Mouse (Mus musculus) MEL (cell line): Measurements from ENCODE around the gene Lrp3. TPM values are rescaled to one million over a fixed set of nuclear protein-coding genes. Genes with fewer than 3 reads are reported as not detected.

Experiments used
- DNase-seq: peaks from one replicate; pipeline ENCODE4 v3.0.0; 2011; ENCODE audit warnings: low read depth, low spot score
- H3K27ac ChIP-seq: 2 replicates; pipeline ENCODE4 v1.5.1; 2012; ENCODE audit warnings: low read depth, mild to moderate bottlenecking, control low read depth, low read length, moderate library complexity; ENCODE audit not compliant: control insufficient read depth
- H3K27me3 ChIP-seq, 2 experiments: fragments of 150-350 bp in 1 of 2; sonication (generic) in 1 of 2; 2 replicates each; pipeline ENCODE4 v1.6.1; 2012; ENCODE audit warnings: low read length in 2 of 2, mild to moderate bottlenecking in 2 of 2, improper control_type of control experiment in 1 of 2, moderate library complexity in 1 of 2; ENCODE audit not compliant: insufficient read depth in 2 of 2, control insufficient read depth in 1 of 2
- H3K36me3 ChIP-seq, 2 experiments: 2 replicates each; pipeline ENCODE4 v1.6.1; 2012 to 2014; ENCODE audit warnings: low read length in 2 of 2, improper control_type of control experiment in 1 of 2, inconsistent platforms in 1 of 2, mild to moderate bottlenecking in 1 of 2; ENCODE audit not compliant: insufficient read depth in 2 of 2, control insufficient read depth in 1 of 2
- H3K4me1 ChIP-seq, 2 experiments: fragments of 150-350 bp in 1 of 2; sonication (generic) in 1 of 2; 2 replicates each; pipeline ENCODE4 v1.6.1; 2012; ENCODE audit warnings: low read length in 2 of 2, improper control_type of control experiment in 1 of 2, mild to moderate bottlenecking in 1 of 2; ENCODE audit not compliant: insufficient read depth in 2 of 2, control insufficient read depth in 1 of 2
- H3K4me3 ChIP-seq, 2 experiments: fragments of 150-350 bp in 1 of 2; sonication (generic) in 1 of 2; 2 replicates each; pipeline ENCODE4 v1.5.1; 2012; ENCODE audit warnings: low read depth in 2 of 2, low read length in 2 of 2, mild to moderate bottlenecking in 2 of 2, moderate library complexity in 2 of 2, control low read depth in 1 of 2, improper control_type of control experiment in 1 of 2; ENCODE audit not compliant: control insufficient read depth in 1 of 2, insufficient read depth in 1 of 2
- H3K79me2 ChIP-seq: 2 replicates; pipeline ENCODE4 v1.6.1; 2012; ENCODE audit warnings: mild to moderate bottlenecking, low read length, moderate library complexity; ENCODE audit not compliant: control insufficient read depth, poor library complexity, insufficient read depth
- H3K9ac ChIP-seq: 2 replicates; pipeline ENCODE4 v1.6.1; 2012; ENCODE audit warnings: low read depth, mild to moderate bottlenecking, control low read depth, low read length, moderate library complexity; ENCODE audit not compliant: control insufficient read depth, poor library complexity, severe bottlenecking
- H3K9me3 ChIP-seq: fragments of 150-350 bp; sonication (generic); replicated peaks from 2 replicates; pipeline ENCODE4 v1.6.1; 2012; ENCODE audit warnings: mild to moderate bottlenecking, low read length, improper control_type of control experiment, moderate library complexity; ENCODE audit not compliant: insufficient read depth
- BHLHE40 ChIP-seq: IDR thresholded peaks from 2 replicates; pipeline ENCODE4 v1.6.1; 2012; ENCODE audit warnings: low read depth, mild to moderate bottlenecking, inconsistent platforms, low read length, improper control_type of control experiment, borderline replicate concordance
- CHD2 ChIP-seq: IDR thresholded peaks from 2 replicates; pipeline ENCODE4 v1.6.1; 2011; ENCODE audit warnings: low read length, improper control_type of control experiment
- CTCF ChIP-seq, 3 experiments: IDR thresholded peaks in 2 of 3; conservative IDR thresholded peaks in 1 of 3; 2 replicates each; pipeline ENCODE4 v1.5.1; 2011 to 2012; ENCODE audit warnings: low read length in 3 of 3, low read depth in 2 of 3, mild to moderate bottlenecking in 2 of 3, improper control_type of control experiment in 1 of 3, inconsistent platforms in 1 of 3, mixed read lengths in 1 of 3, moderate library complexity in 1 of 3; ENCODE audit not compliant: control insufficient read depth in 1 of 3, insufficient read depth in 1 of 3, poor library complexity in 1 of 3, severe bottlenecking in 1 of 3
- E2F4 ChIP-seq: IDR thresholded peaks from 2 replicates; pipeline ENCODE4 v1.6.1; 2011; ENCODE audit warnings: low read depth, low read length, improper control_type of control experiment, borderline replicate concordance
- HCFC1 ChIP-seq: IDR thresholded peaks from 2 replicates; pipeline ENCODE4 v1.6.1; 2012; ENCODE audit warnings: low read depth, mild to moderate bottlenecking, inconsistent platforms, low read length, improper control_type of control experiment, moderate library complexity
- MAFK ChIP-seq: IDR thresholded peaks from 2 replicates; pipeline ENCODE4 v1.6.1; 2011; ENCODE audit warnings: low read depth, mild to moderate bottlenecking, low read length, improper control_type of control experiment, borderline replicate concordance
- MAX ChIP-seq: IDR thresholded peaks from 2 replicates; pipeline ENCODE4 v1.6.1; 2011; ENCODE audit warnings: low read length, improper control_type of control experiment
- MAZ ChIP-seq: IDR thresholded peaks from 2 replicates; pipeline ENCODE4 v1.6.1; 2012; ENCODE audit warnings: low read depth, mild to moderate bottlenecking, inconsistent platforms, low read length, improper control_type of control experiment
- MEF2A ChIP-seq: IDR thresholded peaks from 2 replicates; pipeline ENCODE4 v1.6.1; 2014; ENCODE audit warnings: low read depth, mild to moderate bottlenecking, inconsistent platforms, low read length, improper control_type of control experiment; ENCODE audit not compliant: poor library complexity, insufficient replicate concordance, severe bottlenecking; ENCODE audit errors: extremely low read depth
- MYB ChIP-seq: IDR thresholded peaks from 2 replicates; pipeline ENCODE4 v1.6.1; 2011; ENCODE audit warnings: mild to moderate bottlenecking, low read depth, low read length, improper control_type of control experiment
- NELFE ChIP-seq: IDR thresholded peaks from 2 replicates; pipeline ENCODE4 v1.6.1; 2011; ENCODE audit warnings: low read depth, low read length, improper control_type of control experiment
- NRF1 ChIP-seq: IDR thresholded peaks from 2 replicates; pipeline ENCODE4 v1.6.1; 2014; ENCODE audit warnings: low read depth, mild to moderate bottlenecking, inconsistent platforms, low read length, improper control_type of control experiment, moderate library complexity; ENCODE audit not compliant: poor library complexity, insufficient read depth, severe bottlenecking
- RAD21 ChIP-seq: IDR thresholded peaks from 2 replicates; pipeline ENCODE4 v1.6.1; 2011; ENCODE audit warnings: mild to moderate bottlenecking, low read depth, low read length, improper control_type of control experiment
- SMC3 ChIP-seq: IDR thresholded peaks from 2 replicates; pipeline ENCODE4 v1.6.1; 2011; ENCODE audit warnings: low read depth, low read length, improper control_type of control experiment
- TAL1 ChIP-seq: IDR thresholded peaks from 2 replicates; pipeline ENCODE4 v1.6.1; 2012; ENCODE audit warnings: mild to moderate bottlenecking, inconsistent platforms, low read length, moderate library complexity, mixed read lengths
- UBTF ChIP-seq: IDR thresholded peaks from 2 replicates; pipeline ENCODE4 v1.6.1; 2012; ENCODE audit warnings: low read depth, mild to moderate bottlenecking, inconsistent platforms, low read length, improper control_type of control experiment, moderate library complexity, borderline replicate concordance; ENCODE audit not compliant: insufficient read depth
- USF1 ChIP-seq: IDR thresholded peaks from 2 replicates; pipeline ENCODE4 v1.6.1; 2014; ENCODE audit warnings: low read depth, mild to moderate bottlenecking, inconsistent platforms, low read length, improper control_type of control experiment, moderate library complexity
- USF2 ChIP-seq, 2 experiments: IDR thresholded peaks; 2 replicates each; pipeline ENCODE4 v1.6.1; 2011 to 2012; ENCODE audit warnings: improper control_type of control experiment in 2 of 2, low read length in 2 of 2, borderline replicate concordance in 1 of 2, inconsistent platforms in 1 of 2, low read depth in 1 of 2, mild to moderate bottlenecking in 1 of 2; ENCODE audit not compliant: insufficient read depth in 1 of 2
- ZC3H11A ChIP-seq: IDR thresholded peaks from 2 replicates; pipeline ENCODE4 v1.6.1; 2012; ENCODE audit warnings: low read depth, mild to moderate bottlenecking, inconsistent platforms, low read length, improper control_type of control experiment
- ZKSCAN1 ChIP-seq: IDR thresholded peaks from 2 replicates; pipeline ENCODE4 v1.6.1; 2012; ENCODE audit warnings: low read depth, mild to moderate bottlenecking, inconsistent platforms, low read length, improper control_type of control experiment, moderate library complexity
- ZNF384 ChIP-seq: IDR thresholded peaks from 2 replicates; pipeline ENCODE4 v1.6.1; 2012; ENCODE audit warnings: low read depth, mild to moderate bottlenecking, inconsistent platforms, low read length, improper control_type of control experiment
- polyA plus RNA-seq, 2 experiments: library from polyadenylated mRNA; stranded (reverse) in 1 of 2; unstranded in 1 of 2; fragments of >175 nt in 1 of 2; fragments of >200 nt in 1 of 2; gene quantifications; 2 replicates each; pipeline versions ENCODE4 v1.2.1 to v1.2.4; 2012; ENCODE audit warnings: low replicate concordance in 2 of 2, low read depth in 1 of 2; ENCODE audit not compliant: insufficient read length in 2 of 2, insufficient read depth in 1 of 2, missing spikeins in 1 of 2
- total RNA-seq: library from RNA; depleted of rRNA; stranded (reverse); fragments of 300-350 nt; gene quantifications from 2 replicates; pipeline ENCODE4 v1.2.3, GENCODE M21; 2012

Lrp3 gene
- total and polyA plus RNA-seq, 3 experiments, result not detected

DNA sequence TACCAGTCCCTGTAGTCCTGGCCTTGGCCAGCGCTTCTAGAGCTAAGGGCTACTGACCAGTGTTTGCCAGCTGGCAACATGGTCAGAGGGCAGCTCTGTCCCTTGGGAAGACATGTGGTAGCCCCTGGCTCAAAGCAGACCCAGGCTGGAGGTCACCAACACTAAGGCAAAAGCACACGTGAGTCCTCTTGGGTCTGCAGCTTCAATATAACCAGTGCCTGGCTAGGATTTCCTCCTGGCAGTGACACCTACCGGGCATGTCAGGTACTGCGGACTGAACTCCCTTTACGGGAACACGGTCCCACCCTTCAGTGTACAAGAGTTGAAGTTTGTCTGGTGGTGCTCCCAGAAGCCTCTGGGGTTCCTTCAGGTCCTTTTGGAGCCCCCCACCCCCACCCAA, 46.0 kb downstream of the Lrp3 start:
- TF ChIP-seq RAD21 (peak; percentile 73), CTCF (IDR thresholded peaks at IDR 0.05 in 2 of 3, conservative IDR thresholded peaks at IDR 0.05 in 1 of 3; ENCODE audit: control insufficient read depth in 1 of 3, insufficient read depth in 1 of 3, low read depth in 2 of 3, low read length in 3 of 3, poor library complexity in 1 of 3, severe bottlenecking in 1 of 3) (peak; percentile 87 to 92 (median 88)), ZC3H11A (peak; percentile 73), SMC3 (peak; percentile 95), MAFK (no peak), USF2 (IDR thresholded peaks at IDR 0.05; ENCODE audit: borderline replicate concordance in 1 of 2, insufficient read depth in 1 of 2, low read depth in 1 of 2, low read length in 2 of 2) (no peak), BHLHE40 (peak; percentile 33; the same call in 1 of the 2 replicates), E2F4 (no peak)
- no peak overlapping the region for H3K4me3 ChIP-seq
- no peak overlapping the region for H3K9ac ChIP-seq
- no peak overlapping the region for H3K27ac ChIP-seq
- H3K36me3 ChIP-seq, result no peaks in the 10 kb centered on the region
- H3K9me3 ChIP-seq, result no peaks in the 10 kb centered on the region
- no peaks in the 10 kb centered on the region for H3K27me3 ChIP-seq
- peak; percentile 80 for DNase-seq
- H3K79me2 ChIP-seq, result no peaks in the 10 kb centered on the region
- H3K4me1 ChIP-seq, result peaks cover 0 to 5% of the 10 kb centered on the region in 2 experiments; a peak in 1 of 4 replicates

GRCm38 (mm10) chr7:35167925-35168324, 47.4 kb downstream of the Lrp3 start:
- Histone ChIP-seq H3K9ac (no peak overlapping the region), H3K9me3 (no peaks in the 10 kb centered on the region), H3K27ac (no peak overlapping the region), H3K36me3 (no peaks in the 10 kb centered on the region)
- TF ChIP-seq MEF2A (no peak), MYB (no peak), NELFE (no peak), CHD2 (no peak), ZNF384 (no peak), HCFC1 (no peak), UBTF (no peak), ZKSCAN1 (no peak), RAD21 (no peak), ZC3H11A (no peak), MAX (no peak), MAZ (no peak), NRF1 (no peak), TAL1 (no peak), USF1 (no peak)
- TF ChIP-seq, all 39 proteins: peak for 0
- no peak for DNase-seq
- Histone ChIP-seq H3K27me3 (no peaks in the 10 kb centered on the region; a peak in 1 of 4 replicates), H3K4me1 (peaks cover 0 to 5% of the 10 kb centered on the region in 2 experiments; a peak in 1 of 4 replicates), H3K79me2 (no peaks in the 10 kb centered on the region), H3K4me3 (no peak overlapping the region)
